In genomic region chr10:70096366-70097188, GRCm38 (mm10) we compare ENCODE assay signal across 8 mouse cellular contexts. TPM values are rescaled to one million over a fixed set of nuclear protein-coding genes. Genes with fewer than 3 reads are reported as not detected.
DNase-seq lines count a peak whose midpoint lies in the region; ATAC-seq and TF ChIP-seq lines count a peak whose summit lies in the region.

TSS of gene Ccdc6 (plus strand) at chr10:70097121.

- DNase-seq in layer of hippocampus, adult 11-12 months (ENCODE audit: low spot score) = peak; percentile 81
- no peak for DNase-seq in layer of hippocampus, adult 9-10 months (ENCODE audit: low spot score)
- DNase-seq in heart, adult 18-20 months = peak; percentile 89 to 91
- DNase-seq in kidney, adult 2 months = peak; percentile 91
- DNase-seq in limb, embryonic 14.5 days (ENCODE audit: low spot score) = peak; percentile 82
- peak; percentile 54 to 82 for DNase-seq in spleen, adult 2 months (ENCODE audit: low read depth in 1 of 2, low spot score in 2 of 2)

- H3K4me3 ChIP-seq in embryonic facial prominence, embryonic 12.5 days = peak within 1 kb of the TSS; percentile 95
- peak within 1 kb of the TSS; percentile 97 for H3K4me3 ChIP-seq in kidney, adult 2 months (ENCODE audit: insufficient read depth, low read depth, low read length)
- H3K4me3 ChIP-seq in limb, embryonic 14.5 days (replicated peaks; ENCODE audit: low read length) = peak within 1 kb of the TSS; percentile 97
- H3K4me3 ChIP-seq in midbrain, embryonic 16.5 days (ENCODE audit: low read depth, low read length) = peak within 1 kb of the TSS; percentile 67
- H3K4me3 ChIP-seq in spleen, adult 2 months (ENCODE audit: extremely low read depth, insufficient read depth, insufficient read length) = peak within 1 kb of the TSS; percentile 82

- peak; percentile 47 for TF ChIP-seq CTCF in kidney, adult 2 months (conservative IDR thresholded peaks at IDR 0.05; ENCODE audit: insufficient read depth, insufficient read length, low read depth, low read length)
- TF ChIP-seq CTCF in spleen, adult 2 months (IDR thresholded peaks at IDR 0.05; ENCODE audit: extremely low read depth, insufficient read depth, insufficient read length, insufficient replicate concordance) = peak; percentile 57; the same call in 1 of the 2 replicates

- no peaks in the 10 kb centered on the region for H3K27me3 ChIP-seq in embryonic facial prominence, embryonic 12.5 days
- H3K27me3 ChIP-seq in kidney, adult 2 months (replicated peaks; ENCODE audit: control insufficient read depth, insufficient read depth, low read length) = no peaks in the 10 kb centered on the region
- no peaks in the 10 kb centered on the region for H3K27me3 ChIP-seq in limb, embryonic 14.5 days (ENCODE audit: control insufficient read depth, insufficient read depth, low read length)
- no peaks in the 10 kb centered on the region for H3K27me3 ChIP-seq in midbrain, embryonic 16.5 days (ENCODE audit: control insufficient read depth, insufficient read depth, low read depth, low read length)
- H3K27me3 ChIP-seq in spleen, adult 2 months (ENCODE audit: control insufficient read depth, insufficient read depth, low read length) = no peaks in the 10 kb centered on the region

- peak within 1 kb of the TSS; percentile 87 for H3K4me2 ChIP-seq in embryonic facial prominence, embryonic 12.5 days (replicated peaks)
- H3K4me2 ChIP-seq in limb, embryonic 14.5 days (replicated peaks; ENCODE audit: low read depth, low read length, severe bottlenecking) = peak within 1 kb of the TSS; percentile 78
- peak within 1 kb of the TSS; percentile 89 for H3K4me2 ChIP-seq in midbrain, embryonic 16.5 days (ENCODE audit: low read length)

- no peak for TF ChIP-seq POLR2A in kidney, adult 2 months (IDR thresholded peaks at IDR 0.05; ENCODE audit: low read depth, low read length)
- TF ChIP-seq POLR2A in limb, embryonic 14.5 days (IDR thresholded peaks at IDR 0.05; ENCODE audit: borderline replicate concordance, extremely low read depth, insufficient read depth, insufficient read length) = no peak
- TF ChIP-seq POLR2A in spleen, adult 2 months (IDR thresholded peaks at IDR 0.05; ENCODE audit: low read depth, low read length) = no peak

- WGBS in embryonic facial prominence, embryonic 12.5 days = under 1% methylated on average over 33 of the region's 77 CpGs
- WGBS in kidney, adult 2 months = 3% methylated on average over 75 of the region's 77 CpGs
- 1% methylated on average over 38 of the region's 77 CpGs for WGBS in limb, embryonic 14.5 days
- WGBS in midbrain, embryonic 16.5 days = under 1% methylated on average over 58 of the region's 77 CpGs
- WGBS in spleen, adult 2 months = 4% methylated on average over 64 of the region's 77 CpGs

- H3K27ac ChIP-seq in embryonic facial prominence, embryonic 12.5 days = peak within 1 kb of the TSS; percentile 84
- H3K27ac ChIP-seq in kidney, adult 2 months (ENCODE audit: insufficient read depth, low read depth, low read length) = peak within 1 kb of the TSS; percentile 97
- H3K27ac ChIP-seq in limb, embryonic 14.5 days (replicated peaks; ENCODE audit: low read depth, low read length) = peak within 1 kb of the TSS; percentile 89
- peak within 1 kb of the TSS; percentile 90 for H3K27ac ChIP-seq in midbrain, embryonic 16.5 days (ENCODE audit: low read length)
- peak within 1 kb of the TSS; percentile 94 for H3K27ac ChIP-seq in spleen, adult 2 months (ENCODE audit: insufficient read depth, low read length)

- H3K36me3 ChIP-seq in embryonic facial prominence, embryonic 12.5 days = no peaks in the 10 kb centered on the region
- no peaks in the 10 kb centered on the region for H3K36me3 ChIP-seq in kidney, adult 2 months (ENCODE audit: control insufficient read depth, insufficient read depth, low read length)
- no peaks in the 10 kb centered on the region for H3K36me3 ChIP-seq in limb, embryonic 14.5 days (ENCODE audit: control insufficient read depth, insufficient read depth, low read length)
- H3K36me3 ChIP-seq in midbrain, embryonic 16.5 days (ENCODE audit: control insufficient read depth, insufficient read depth, low read length) = no peaks in the 10 kb centered on the region
- no peaks in the 10 kb centered on the region for H3K36me3 ChIP-seq in spleen, adult 2 months (ENCODE audit: control insufficient read depth, insufficient read depth, low read length)

- no peaks in the 10 kb centered on the region for H3K9me3 ChIP-seq in embryonic facial prominence, embryonic 12.5 days
- H3K9me3 ChIP-seq in limb, embryonic 14.5 days (ENCODE audit: control insufficient read depth, low read length) = no peaks in the 10 kb centered on the region
- H3K9me3 ChIP-seq in midbrain, embryonic 16.5 days (replicated peaks; ENCODE audit: control insufficient read depth, low read length, poor library complexity, severe bottlenecking) = no peaks in the 10 kb centered on the region

- peaks cover 24% of the 10 kb centered on the region for H3K4me1 ChIP-seq in embryonic facial prominence, embryonic 12.5 days
- H3K4me1 ChIP-seq in kidney, adult 2 months (ENCODE audit: control insufficient read depth, insufficient read depth, low read length) = peaks cover 9% of the 10 kb centered on the region; the same call in 1 of the 2 replicates
- H3K4me1 ChIP-seq in limb, embryonic 14.5 days (ENCODE audit: control insufficient read depth, insufficient read depth, low read length) = peaks cover 25% of the 10 kb centered on the region
- H3K4me1 ChIP-seq in midbrain, embryonic 16.5 days (ENCODE audit: control insufficient read depth, insufficient read depth, low read length) = peaks cover 34% of the 10 kb centered on the region
- peaks cover 9% of the 10 kb centered on the region; the same call in 1 of the 2 replicates for H3K4me1 ChIP-seq in spleen, adult 2 months (ENCODE audit: control insufficient read depth, insufficient read depth, insufficient read length)

- ATAC-seq in embryonic facial prominence, embryonic 12.5 days (ENCODE audit: insufficient number of reproducible peaks, insufficient read depth, low FRiP score, low TSS enrichment) = peak; percentile 68
- peak; percentile 84 for ATAC-seq in limb, embryonic 14.5 days (ENCODE audit: low FRiP score, low read depth)
- peak; percentile 90 for ATAC-seq in midbrain, embryonic 16.5 days

- H3K9ac ChIP-seq in embryonic facial prominence, embryonic 12.5 days = peak within 1 kb of the TSS; percentile 89
- H3K9ac ChIP-seq in limb, embryonic 14.5 days (ENCODE audit: low read depth, low read length, severe bottlenecking) = peak within 1 kb of the TSS; percentile 83
- peak within 1 kb of the TSS; percentile 81 for H3K9ac ChIP-seq in midbrain, embryonic 16.5 days (ENCODE audit: low read depth, low read length)

RNA-seq across cellular contexts. Expression of gene Ccdc6, which starts in this region (rescaled TPM):
- 14.4 and 16.0 TPM in 2 replicates for polyA plus RNA-seq in embryonic facial prominence, embryonic 12.5 days (2016; fragmentation: Nextera tagmentation; extraction: Ambion mirVana)
- 10 to 100 TPM; 27.9 to 28.6 TPM for total RNA-seq in heart, adult 18-20 months (2021)
- polyA plus RNA-seq in kidney, adult 2 months (2012; rRNA removed) = 33.9 and 37.0 TPM in 2 replicates
- 29.6 and 31.4 TPM in 2 replicates for polyA plus RNA-seq in limb, embryonic 14.5 days (2012; rRNA removed)
- polyA plus RNA-seq in limb, embryonic 14.5 days (2014; fragmentation: Nextera tagmentation; extraction: Ambion mirVana) = 23.1 and 26.8 TPM in 2 replicates
- 22.1 and 26.1 TPM in 2 replicates for polyA plus RNA-seq in midbrain, embryonic 16.5 days (2015; fragmentation: Nextera tagmentation; extraction: Ambion mirVana)
- polyA plus RNA-seq in spleen, adult 2 months (2012; rRNA removed) = 17.7 and 22.3 TPM in 2 replicates
